Mouse (Mus musculus) neural tube, embryonic 13.5 days (tissue): ENCODE results near the gene Ccdc63. TPM values are rescaled to one million over a fixed set of nuclear protein-coding genes. Genes with fewer than 3 reads are reported as not detected.
A peak's percentile ranks its signal among the peaks of the same experiment; 100 is the strongest.

ENCODE experiments used
- ATAC-seq: fragments of 200-750 bp; cut with Nextera tagmentation; 2 replicates; pipeline ENCODE4 v1.8.0; 2017; ENCODE audit warnings: low read depth, mild to moderate bottlenecking, moderate TSS enrichment, moderate library complexity
- H3K27ac ChIP-seq: fragments of 300-500 bp; sonication (generic); replicated peaks from 2 replicates; pipeline ENCODE4 v1.5.1; 2015; ENCODE audit warnings: moderate library complexity, mild to moderate bottlenecking, inconsistent platforms
- H3K27me3 ChIP-seq: fragments of 300-500 bp; sonication (generic); 2 replicates; pipeline ENCODE4 v1.6.1; 2015; ENCODE audit warnings: mild to moderate bottlenecking, inconsistent platforms
- H3K36me3 ChIP-seq: fragments of 300-500 bp; sonication (generic); 2 replicates; pipeline ENCODE4 v1.6.1; 2015; ENCODE audit warnings: mild to moderate bottlenecking, inconsistent platforms
- H3K4me1 ChIP-seq: fragments of 300-500 bp; sonication (generic); replicated peaks from 2 replicates; pipeline ENCODE4 v1.6.1; 2015; ENCODE audit warnings: inconsistent platforms
- H3K4me2 ChIP-seq: fragments of 300-500 bp; sonication (generic); 2 replicates; pipeline ENCODE4 v1.6.1; 2015; ENCODE audit warnings: inconsistent platforms, mild to moderate bottlenecking, moderate library complexity
- H3K4me3 ChIP-seq: fragments of 300-500 bp; sonication (generic); 2 replicates; pipeline ENCODE4 v1.5.1; 2015; ENCODE audit warnings: mild to moderate bottlenecking, inconsistent platforms
- H3K9ac ChIP-seq: fragments of 300-500 bp; sonication (generic); 2 replicates; pipeline ENCODE4 v1.6.1; 2015; ENCODE audit warnings: moderate library complexity, mild to moderate bottlenecking, inconsistent platforms
- H3K9me3 ChIP-seq: fragments of 300-500 bp; sonication (generic); 2 replicates; pipeline ENCODE4 v1.6.1; 2016; ENCODE audit warnings: inconsistent platforms
- WGBS: fragments of 180-500 bp; shearing (Covaris S2); methylation state at CpG from one replicate; pipeline ENCODE4 v1.1.7; 2015; 5-methylcytosine and 5-hydroxymethylcytosine counted together
- polyA plus RNA-seq: library from polyadenylated mRNA; unstranded; fragments of >200 nt; fragmentation: Nextera tagmentation; extraction: Ambion mirVana; gene quantifications from 2 replicates; pipeline ENCODE4 v1.2.1, GENCODE M21; 2015

Ccdc63 gene
- polyA plus RNA-seq, 1 experiment from 2014 or later: 0.46 TPM

DNA sequence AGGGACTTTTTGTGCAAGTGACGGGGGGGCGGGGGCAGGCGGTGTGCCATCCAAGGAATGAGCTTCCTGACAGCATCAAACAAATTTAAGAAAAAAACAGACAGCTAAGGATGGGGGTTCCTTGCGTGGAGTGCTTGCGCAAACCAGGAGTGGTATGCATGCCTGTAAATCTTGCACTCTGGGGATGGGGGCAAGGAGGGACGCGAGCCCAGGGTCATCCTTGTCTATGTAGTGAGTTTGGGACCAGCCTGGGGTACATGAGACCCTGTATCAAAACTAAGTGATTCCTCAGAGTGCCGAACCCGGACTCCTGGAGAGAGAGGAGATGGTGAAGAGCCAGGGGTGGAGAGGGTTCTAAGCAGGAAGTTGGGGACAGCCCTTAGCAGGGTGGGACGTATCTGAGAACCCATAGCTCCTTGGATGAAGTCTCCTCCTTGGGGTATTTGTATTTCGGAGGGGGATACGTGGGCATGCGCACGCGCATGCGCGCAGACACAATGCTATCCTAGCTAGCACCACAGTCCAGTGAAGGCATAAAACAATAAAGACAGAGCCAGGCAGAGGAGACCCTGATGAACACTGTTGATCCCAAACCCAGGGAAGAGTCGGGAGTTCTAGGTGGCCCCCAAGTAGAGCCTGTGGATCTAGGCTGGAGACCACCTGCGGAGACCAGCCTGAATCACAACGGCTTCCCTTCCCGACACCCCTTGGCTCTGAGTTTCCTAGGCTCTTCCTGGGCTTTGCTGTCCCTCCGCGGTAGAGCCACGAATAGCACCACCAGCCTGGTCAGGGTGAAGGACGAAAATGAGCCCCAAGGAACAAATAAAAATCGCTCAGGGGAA, 29.3 kb downstream of the Ccdc63 start:
- Histone ChIP-seq H3K4me2 (0 out of 2 replicates have a peak overlapping the region, but pooled peaks have one; percentile 25), H3K27ac (no peak overlapping the region), H3K9me3 (no peaks in the 10 kb centered on the region; the same call in 1 of the 2 replicates), H3K36me3 (no peaks in the 10 kb centered on the region), H3K9ac (no peak overlapping the region), H3K4me3 (no peak overlapping the region), H3K27me3 (no peaks in the 10 kb centered on the region), H3K4me1 (no peaks in the 10 kb centered on the region)
- WGBS: 72% methylated on average over 26 of the region's 26 CpGs
- 0 out of 2 replicates have a peak, but pooled peaks have one; percentile 23 for ATAC-seq

GRCm38 (mm10) chr5:122110625-122111024, 30.0 kb downstream of the Ccdc63 start:
- Histone ChIP-seq H3K4me3 (no peak overlapping the region), H3K27ac (no peak overlapping the region), H3K4me1 (no peaks in the 10 kb centered on the region), H3K27me3 (no peaks in the 10 kb centered on the region), H3K9ac (no peak overlapping the region), H3K9me3 (no peaks in the 10 kb centered on the region; the same call in 1 of the 2 replicates), H3K4me2 (no peak overlapping the region), H3K36me3 (no peaks in the 10 kb centered on the region)
- ATAC-seq: no peak
- 94% methylated on average over 13 of the region's 13 CpGs for WGBS

- Histone ChIP-seq H3K4me1 (no peaks in the 10 kb centered on the region), H3K27me3 (no peaks in the 10 kb centered on the region), H3K36me3 (no peaks in the 10 kb centered on the region), H3K9ac (no peak overlapping the region), H3K9me3 (no peaks in the 10 kb centered on the region; the same call in 1 of the 2 replicates), H3K4me3 (no peak overlapping the region), H3K4me2 (no peak overlapping the region), H3K27ac (no peak overlapping the region)
- 54% methylated on average over 16 of the region's 16 CpGs for WGBS
- no peak for ATAC-seq
Measured at GRCm38 (mm10) chr5:122109325-122110060, 31.1 kb downstream of the Ccdc63 start.

DNA sequence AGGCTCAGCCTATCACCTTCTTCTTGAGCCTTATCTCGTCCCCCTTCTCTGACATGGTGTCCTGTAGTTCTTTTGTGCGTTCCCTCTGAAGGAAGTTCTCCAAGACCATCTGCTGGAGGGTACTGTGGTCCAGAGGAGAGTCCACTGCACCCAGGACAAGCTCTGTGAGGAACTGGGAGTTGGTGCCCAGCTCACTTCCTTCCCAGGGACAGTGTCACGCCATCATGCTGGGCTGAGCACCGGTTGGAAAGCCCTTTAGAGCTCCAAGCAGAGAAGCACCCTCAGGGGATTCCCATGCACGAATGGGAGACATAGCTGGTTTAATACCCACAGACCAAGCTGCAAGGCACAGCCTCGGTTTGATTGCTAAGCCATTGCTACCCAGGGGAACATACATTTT, 32.5 kb downstream of the Ccdc63 start:
- Histone ChIP-seq H3K4me1 (peaks cover 2% of the 10 kb centered on the region), H3K27ac (no peak overlapping the region), H3K4me2 (no peak overlapping the region), H3K9ac (no peak overlapping the region), H3K36me3 (no peaks in the 10 kb centered on the region), H3K27me3 (no peaks in the 10 kb centered on the region), H3K9me3 (no peaks in the 10 kb centered on the region; the same call in 1 of the 2 replicates), H3K4me3 (no peak overlapping the region)
- 68% methylated on average over 6 of the region's 6 CpGs for WGBS
- no peak for ATAC-seq

DNA sequence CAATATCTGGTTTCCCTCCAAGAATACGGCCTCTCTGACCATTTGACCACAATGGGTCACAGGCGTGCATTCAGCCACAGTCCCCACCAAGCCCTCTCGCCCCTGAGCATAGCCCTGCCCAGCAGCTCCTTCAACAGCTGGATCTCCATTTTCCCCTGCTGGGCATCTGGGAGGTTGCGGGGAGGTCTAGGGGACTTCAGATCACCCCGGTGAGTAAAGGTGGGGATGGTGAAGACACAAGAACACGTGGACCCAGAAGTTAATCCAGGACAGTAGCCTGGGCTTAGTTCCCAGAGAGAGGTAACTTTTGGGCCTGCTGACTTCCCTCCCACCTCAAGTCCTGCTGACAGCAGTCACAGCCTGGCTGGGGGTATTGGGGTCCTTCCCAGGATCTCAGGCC, 34.4 kb downstream of the Ccdc63 start:
- H3K4me1 ChIP-seq: peaks cover 10% of the 10 kb centered on the region
- 75% methylated on average over 6 of the region's 6 CpGs for WGBS
- H3K9ac ChIP-seq: no peak overlapping the region
- H3K9me3 ChIP-seq: no peaks in the 10 kb centered on the region; the same call in 1 of the 2 replicates
- no peak overlapping the region for H3K27ac ChIP-seq
- H3K4me3 ChIP-seq: no peak overlapping the region
- no peak for ATAC-seq
- H3K27me3 ChIP-seq: no peaks in the 10 kb centered on the region
- no peaks in the 10 kb centered on the region for H3K36me3 ChIP-seq
- H3K4me2 ChIP-seq: no peak overlapping the region

- Histone ChIP-seq H3K27me3 (0 out of 2 replicates have a peak, but pooled peaks cover 2% of the 10 kb centered on the region), H3K9me3 (no peaks in the 10 kb centered on the region; the same call in 1 of the 2 replicates), H3K4me3 (no peak overlapping the region), H3K36me3 (no peaks in the 10 kb centered on the region), H3K4me2 (no peak overlapping the region), H3K27ac (no peak overlapping the region), H3K4me1 (peaks cover 10% of the 10 kb centered on the region), H3K9ac (no peak overlapping the region)
- no peak for ATAC-seq
- 91% methylated on average over 9 of the region's 9 CpGs for WGBS
Measured at GRCm38 (mm10) chr5:122104981-122105380, 35.6 kb downstream of the Ccdc63 start.

DNA sequence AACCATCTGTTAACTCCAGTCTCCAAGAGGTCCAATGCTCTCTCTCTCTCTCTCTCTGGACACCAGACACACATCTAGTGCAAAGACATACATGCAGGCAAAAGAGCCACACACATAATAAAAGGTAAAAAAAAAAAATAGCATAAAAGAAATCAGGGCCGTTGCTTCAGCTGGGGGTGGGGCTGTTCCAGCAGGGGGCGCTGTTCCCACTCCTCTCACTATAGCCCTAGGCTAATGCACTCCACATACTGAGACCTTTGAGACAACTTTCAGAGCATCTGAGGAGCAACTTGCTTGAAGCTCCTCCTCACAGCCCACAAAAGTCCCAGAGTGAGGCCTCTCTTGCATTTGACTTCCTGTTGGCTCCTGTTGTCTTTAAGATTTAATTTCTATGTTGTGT, 36.4 kb downstream of the Ccdc63 start:
- Histone ChIP-seq H3K27ac (no peak overlapping the region), H3K36me3 (no peaks in the 10 kb centered on the region), H3K4me2 (no peak overlapping the region), H3K4me3 (no peak overlapping the region), H3K9me3 (no peaks in the 10 kb centered on the region), H3K4me1 (peaks cover 10% of the 10 kb centered on the region), H3K27me3 (0 out of 2 replicates have a peak, but pooled peaks cover 4% of the 10 kb centered on the region), H3K9ac (no peak overlapping the region)
- 47% methylated on average over 2 of the region's 2 CpGs for WGBS
- no peak for ATAC-seq

GRCm38 (mm10) chr5:122103075-122103474, 37.5 kb downstream of the Ccdc63 start:
- Histone ChIP-seq H3K4me1 (peaks cover 10% of the 10 kb centered on the region), H3K27ac (peak overlapping the region; percentile 14; the same call in 1 of the 2 replicates), H3K9ac (no peak overlapping the region), H3K9me3 (no peaks in the 10 kb centered on the region), H3K4me3 (no peak overlapping the region), H3K27me3 (0 out of 2 replicates have a peak, but pooled peaks cover 4% of the 10 kb centered on the region), H3K36me3 (no peaks in the 10 kb centered on the region), H3K4me2 (peak overlapping the region; percentile 21; the same call in 1 of the 2 replicates)
- WGBS: 33% methylated on average over 12 of the region's 12 CpGs
- ATAC-seq: no peak

GRCm38 (mm10) chr5:122102476-122103050, 38.1 kb downstream of the Ccdc63 start:
- Histone ChIP-seq H3K36me3 (no peaks in the 10 kb centered on the region), H3K4me3 (no peak overlapping the region), H3K27me3 (0 out of 2 replicates have a peak, but pooled peaks cover 4% of the 10 kb centered on the region), H3K9me3 (no peaks in the 10 kb centered on the region), H3K27ac (no peak overlapping the region), H3K9ac (no peak overlapping the region), H3K4me2 (peak overlapping the region; percentile 21; the same call in 1 of the 2 replicates), H3K4me1 (peaks cover 10% of the 10 kb centered on the region)
- no peak for ATAC-seq
- WGBS: 32% methylated on average over 7 of the region's 7 CpGs

DNA sequence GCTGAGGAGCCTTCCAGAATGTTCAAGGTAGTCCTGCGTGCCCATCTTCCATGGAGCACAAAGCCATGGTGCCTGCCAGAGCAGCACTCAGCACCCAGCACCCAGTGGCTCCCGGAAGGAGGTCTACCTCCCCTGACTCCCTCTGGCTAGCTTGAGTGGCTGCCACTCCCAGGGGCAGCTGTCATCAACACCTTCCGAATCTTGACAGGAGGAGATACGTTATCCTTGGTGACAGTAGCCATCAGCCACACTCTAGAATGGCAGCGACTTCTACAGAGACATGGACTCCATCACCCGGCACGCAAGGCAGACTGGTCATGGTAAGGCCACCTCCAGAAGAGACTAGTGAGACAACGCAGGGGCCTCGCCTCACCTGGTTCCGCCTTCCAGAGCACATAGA, 46.2 kb downstream of the Ccdc63 start:
- no peak overlapping the region for H3K9ac ChIP-seq
- WGBS: 93% methylated on average over 10 of the region's 10 CpGs
- no peak overlapping the region for H3K4me3 ChIP-seq
- H3K36me3 ChIP-seq: no peaks in the 10 kb centered on the region
- no peaks in the 10 kb centered on the region for H3K4me1 ChIP-seq
- H3K27ac ChIP-seq: no peak overlapping the region
- no peaks in the 10 kb centered on the region for H3K27me3 ChIP-seq
- no peak overlapping the region for H3K4me2 ChIP-seq
- no peaks in the 10 kb centered on the region for H3K9me3 ChIP-seq
- ATAC-seq: no peak

- no peak for ATAC-seq
- no peaks in the 10 kb centered on the region for H3K4me1 ChIP-seq
- WGBS: 84% methylated on average over 14 of the region's 14 CpGs
- no peaks in the 10 kb centered on the region for H3K27me3 ChIP-seq
- H3K9me3 ChIP-seq: no peaks in the 10 kb centered on the region
- H3K4me2 ChIP-seq: no peak overlapping the region
- H3K4me3 ChIP-seq: no peak overlapping the region
- no peak overlapping the region for H3K9ac ChIP-seq
- no peaks in the 10 kb centered on the region for H3K36me3 ChIP-seq
- no peak overlapping the region for H3K27ac ChIP-seq
Measured at GRCm38 (mm10) chr5:122093734-122094133, 46.9 kb downstream of the Ccdc63 start.

DNA sequence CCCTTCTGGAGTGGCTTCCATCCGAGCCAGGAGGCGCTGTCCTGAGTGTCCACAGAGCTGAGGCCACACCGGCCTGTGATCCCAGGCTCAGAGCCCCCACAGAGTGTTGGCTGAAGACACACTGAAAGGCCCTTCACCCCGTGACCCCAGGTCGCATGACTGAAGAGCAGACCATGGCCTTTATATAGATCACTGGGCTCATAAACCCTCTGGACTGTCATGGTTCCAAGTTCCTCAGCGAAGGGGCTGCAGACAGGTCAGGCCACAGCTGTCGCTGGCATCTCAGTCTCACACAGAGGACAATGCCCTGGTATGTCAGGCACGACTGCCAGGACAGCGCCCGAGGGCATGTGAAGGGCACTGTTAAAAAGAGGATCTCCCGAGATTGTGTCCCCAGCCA, 47.8 kb downstream of the Ccdc63 start:
- Histone ChIP-seq H3K9ac (no peak overlapping the region), H3K36me3 (no peaks in the 10 kb centered on the region), H3K27me3 (peaks cover 5% of the 10 kb centered on the region; the same call in 1 of the 2 replicates), H3K9me3 (no peaks in the 10 kb centered on the region), H3K27ac (no peak overlapping the region), H3K4me2 (no peak overlapping the region), H3K4me1 (no peaks in the 10 kb centered on the region), H3K4me3 (no peak overlapping the region)
- no peak for ATAC-seq
- 43% methylated on average over 11 of the region's 11 CpGs for WGBS
